Mouse (Mus musculus) adrenal gland (tissue): ENCODE measurements at regions not wholly inside any gene's neighbourhood (a gene's known extent, or its start where the extent isn't known, plus 50 kb on each side); places are given as distances from the start of the nearest gene placed in this dataset.
"Not testable (repeated sequence)": the region's sequence is repeated elsewhere in the genome, so short reads cannot be mapped to it uniquely, and the experiment has no call there.

Experiments used
- intact Hi-C: fragments of 180-260 bp; cut with DNase I; formaldehyde crosslinking; loops from one replicate; pipeline ENCODE4 v1.15.1; 2025

DNA sequence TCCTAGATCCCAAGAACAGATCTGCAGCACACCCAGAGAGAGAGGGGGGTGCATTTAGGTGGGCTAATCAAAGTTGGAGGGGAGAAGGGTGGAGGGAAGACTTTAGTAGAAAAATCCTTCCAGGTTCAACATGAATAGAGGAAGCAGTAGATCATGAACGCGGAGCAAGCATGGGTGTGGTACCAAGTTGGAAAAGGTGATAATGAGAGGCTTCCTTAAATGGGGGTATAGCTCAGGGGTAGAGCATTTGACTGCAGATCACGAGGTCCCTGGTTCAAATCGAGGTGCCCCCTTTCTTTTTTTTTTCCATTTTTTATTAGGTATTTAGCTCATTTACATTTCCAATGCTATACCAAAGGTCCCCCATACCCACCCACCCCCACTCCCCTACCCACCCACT lies 54.0 kb upstream of the Krba1 start:
- intact Hi-C loops = not testable (repeated sequence)

DNA sequence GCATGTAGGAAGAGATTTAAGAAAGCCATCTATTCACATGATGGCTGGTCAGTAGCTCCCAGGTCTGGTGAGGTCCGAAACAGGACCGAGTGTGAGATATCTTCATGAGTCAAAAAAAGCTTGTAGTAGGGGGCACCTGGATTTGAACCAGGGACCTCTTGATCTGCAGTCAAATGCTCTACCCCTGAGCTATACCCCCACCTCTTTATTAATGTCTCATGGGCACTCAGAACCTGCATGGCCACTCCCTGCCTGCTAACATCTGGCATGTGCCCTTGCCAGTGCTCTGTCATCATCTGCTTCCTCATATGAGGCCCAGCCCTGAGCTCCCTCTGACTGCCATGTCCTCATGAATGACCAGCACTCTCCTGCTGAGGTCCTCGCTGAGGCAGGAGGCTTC lies 58.4 kb upstream of the Krba1 start:
- intact Hi-C loops = not testable (repeated sequence)

DNA sequence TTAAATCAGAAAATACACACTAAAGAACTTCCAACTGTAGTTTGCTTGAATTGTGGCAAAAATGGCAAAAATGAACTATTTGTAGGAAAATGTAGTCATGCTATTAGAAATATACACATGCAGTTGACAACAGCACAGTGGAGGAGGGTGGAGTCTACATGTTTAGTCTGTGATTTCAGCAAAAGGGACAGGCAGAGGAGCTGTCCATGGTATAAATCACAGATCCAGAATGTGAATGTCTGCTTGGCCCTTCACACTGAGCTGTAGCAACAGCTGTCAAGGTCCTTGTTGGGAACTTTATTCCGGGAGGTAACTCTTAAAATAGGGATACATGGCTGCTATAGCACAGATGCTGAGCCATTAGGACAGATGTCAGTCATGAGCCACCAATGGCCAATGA lies 107.4 kb upstream of the Krba1 start:
- intact Hi-C loops = no loop called here

DNA sequence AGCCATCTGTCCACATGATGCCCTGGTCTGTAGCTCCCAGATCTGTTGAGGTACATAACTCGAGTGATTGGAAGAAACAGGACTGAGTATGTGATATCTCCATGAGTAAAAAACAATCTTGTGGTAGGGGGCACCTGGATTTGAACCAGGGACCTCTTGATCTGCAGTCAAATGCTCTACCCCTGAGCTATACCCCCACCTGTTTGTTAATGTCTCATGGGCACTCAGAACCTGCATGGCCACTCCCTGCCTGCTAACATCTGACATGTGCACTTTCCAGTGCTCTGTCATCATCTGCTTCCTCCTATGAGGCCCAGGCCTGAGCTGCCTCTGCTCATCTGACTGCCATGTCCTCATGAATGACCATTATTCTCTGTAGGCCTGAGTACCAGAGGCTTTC lies 115.7 kb upstream of the Krba1 start:
- intact Hi-C loops = not testable (repeated sequence)

DNA sequence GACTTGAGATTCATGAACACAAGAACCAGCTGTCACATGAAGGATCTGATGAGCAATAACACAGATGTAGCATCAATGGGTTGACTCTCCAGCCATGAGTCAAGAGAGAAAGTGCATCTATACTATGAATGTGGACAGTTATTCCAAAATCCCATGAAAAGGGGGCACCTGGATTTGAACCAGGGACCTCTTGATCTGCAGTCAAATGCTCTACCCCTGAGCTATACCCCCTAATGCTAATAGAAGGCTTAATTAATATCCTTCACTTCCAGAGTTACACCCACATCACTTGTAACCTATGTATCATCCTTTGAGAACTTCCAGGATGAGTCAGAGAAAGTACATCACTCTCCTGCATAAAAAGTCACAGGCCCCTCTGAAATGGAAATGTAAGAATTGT lies 133.8 kb upstream of the Krba1 start:
- intact Hi-C loops = not testable (repeated sequence)

DNA sequence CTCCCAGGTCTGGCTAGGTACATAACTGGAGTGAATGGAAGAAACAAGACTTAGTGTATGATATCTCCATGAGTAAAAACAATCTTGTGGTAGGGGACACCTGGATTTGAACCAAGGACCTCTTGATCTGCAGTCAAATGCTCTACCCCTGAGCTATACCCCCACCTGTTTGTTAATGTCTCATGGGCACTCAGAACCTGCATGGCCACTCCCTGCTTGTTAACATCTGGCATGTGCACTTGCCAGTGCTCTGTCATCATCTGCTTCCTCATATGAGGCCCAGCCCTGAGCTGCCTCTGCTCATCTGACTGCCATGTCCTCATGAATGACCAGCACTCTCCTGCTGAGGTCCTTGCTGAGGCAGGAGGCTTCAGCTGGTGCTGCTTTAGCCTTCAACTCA lies 142.4 kb upstream of the Krba1 start:
- intact Hi-C loops = not testable (repeated sequence)

DNA sequence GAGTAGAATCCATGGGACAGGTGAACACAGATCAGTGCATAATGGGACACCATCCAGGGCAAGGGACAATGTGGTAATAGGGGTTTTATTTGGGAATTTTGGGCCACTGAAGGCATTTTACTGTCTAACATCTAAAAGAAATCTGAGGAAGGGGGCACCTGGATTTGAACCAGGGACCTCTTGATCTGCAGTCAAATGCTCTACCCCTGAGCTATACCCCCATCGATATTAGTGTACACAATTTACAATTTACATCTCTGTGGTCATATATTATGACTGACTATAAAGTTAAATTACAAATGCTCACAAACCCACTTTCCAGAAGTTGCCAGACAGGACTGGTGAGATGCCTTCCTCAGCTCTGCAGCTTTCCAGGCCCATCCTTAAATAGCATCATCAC lies 143.4 kb upstream of the Krba1 start:
- intact Hi-C loops = no loop called here

DNA sequence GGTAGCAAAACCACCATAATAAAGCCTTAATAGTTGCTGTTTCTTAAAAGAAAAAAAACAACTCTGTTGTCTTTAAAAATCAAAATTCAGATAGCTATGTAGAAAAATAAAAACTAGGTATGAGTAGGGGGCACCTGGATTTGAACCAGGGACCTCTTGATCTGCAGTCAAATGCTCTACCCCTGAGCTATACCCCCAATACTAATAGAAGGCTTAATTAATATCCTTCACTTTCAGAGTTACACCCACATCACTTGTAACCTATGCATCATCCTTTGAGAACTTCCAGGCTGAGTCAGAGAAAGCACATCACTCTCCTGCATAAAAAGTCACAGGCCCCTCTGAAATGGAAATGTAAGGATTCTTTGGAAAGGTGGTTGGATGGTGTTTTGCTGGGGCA lies 151.2 kb upstream of the Krba1 start:
- intact Hi-C loops = not testable (repeated sequence)

DNA sequence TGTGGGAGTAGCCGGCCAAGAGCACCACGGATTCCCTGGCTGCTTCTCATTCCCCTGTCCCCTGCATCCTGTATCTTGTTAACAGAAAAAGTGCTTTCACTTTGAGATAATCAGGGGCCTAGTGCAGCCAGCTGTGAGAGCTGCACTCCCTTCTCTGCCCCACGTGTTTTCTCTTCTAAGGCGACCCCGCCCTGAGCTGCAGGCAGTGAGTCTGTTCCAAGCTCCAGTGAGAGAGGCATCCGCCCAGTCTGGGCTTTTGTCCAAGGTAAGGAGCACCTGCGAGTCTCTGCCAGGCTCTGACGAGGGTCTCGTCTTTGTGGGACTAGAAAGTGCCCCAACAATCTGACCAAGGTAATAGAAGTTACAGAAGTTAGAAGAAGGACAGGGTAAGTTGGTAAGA lies 141.0 kb upstream of the Zfp746 start:
- intact Hi-C loops = no loop called here

DNA sequence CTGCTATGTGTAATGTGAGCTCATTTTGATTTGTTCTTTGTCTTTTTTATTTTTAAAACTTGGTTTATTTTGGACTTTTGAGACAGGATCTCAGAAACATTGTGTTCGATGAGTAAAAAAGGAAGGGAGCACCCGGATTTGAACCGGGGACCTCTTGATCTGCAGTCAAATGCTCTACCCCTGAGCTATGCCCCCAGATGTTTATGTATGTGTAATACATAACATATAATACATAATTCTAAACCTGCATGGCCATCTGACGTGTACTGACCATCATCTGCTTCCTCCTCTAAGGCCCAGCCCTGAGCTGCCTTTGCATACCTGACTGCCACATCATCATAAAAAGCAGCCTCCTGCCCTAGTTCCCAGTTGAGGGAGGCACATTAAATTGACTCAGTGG lies 137.8 kb upstream of the Zfp746 start:
- intact Hi-C loops = no loop called here

DNA sequence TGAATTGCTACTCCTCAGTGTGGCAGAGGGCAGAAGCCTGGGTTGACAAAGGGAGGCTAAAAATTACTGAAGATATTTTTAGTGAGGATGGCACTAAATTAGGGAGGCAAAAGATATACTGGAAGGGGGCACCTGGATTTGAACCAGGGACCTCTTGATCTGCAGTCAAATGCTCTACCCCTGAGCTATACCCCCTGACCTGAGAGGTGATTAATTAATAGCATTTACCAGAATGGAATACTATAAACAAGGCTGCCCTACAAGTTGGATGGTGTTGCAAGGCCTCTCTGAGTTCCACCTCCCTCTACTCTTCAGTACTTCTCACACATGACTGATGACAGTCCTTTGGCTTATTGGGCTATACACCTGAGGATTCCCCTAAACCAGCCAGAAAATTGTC lies 136.6 kb upstream of the Zfp746 start:
- intact Hi-C loops = no loop called here

DNA sequence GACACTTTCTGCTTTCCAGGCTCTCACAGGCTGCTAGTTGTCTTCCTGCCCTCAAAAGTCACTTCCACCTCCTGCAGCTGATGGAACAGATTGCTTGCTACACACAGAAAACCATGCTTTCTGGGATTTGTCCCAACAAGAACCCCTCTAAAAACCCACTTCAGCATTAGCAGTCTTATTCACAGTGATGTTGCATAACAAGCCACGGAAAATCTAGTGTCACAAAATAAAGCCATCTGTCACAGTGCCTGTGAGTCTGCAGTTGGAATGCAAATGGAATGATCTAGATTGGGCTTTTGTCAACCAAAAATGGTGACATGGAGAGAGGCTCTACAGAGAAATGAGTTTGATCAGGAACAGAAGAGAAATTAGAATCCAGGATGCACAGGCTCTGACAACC lies 135.4 kb upstream of the Zfp746 start:
- intact Hi-C loops = not testable (repeated sequence)

DNA sequence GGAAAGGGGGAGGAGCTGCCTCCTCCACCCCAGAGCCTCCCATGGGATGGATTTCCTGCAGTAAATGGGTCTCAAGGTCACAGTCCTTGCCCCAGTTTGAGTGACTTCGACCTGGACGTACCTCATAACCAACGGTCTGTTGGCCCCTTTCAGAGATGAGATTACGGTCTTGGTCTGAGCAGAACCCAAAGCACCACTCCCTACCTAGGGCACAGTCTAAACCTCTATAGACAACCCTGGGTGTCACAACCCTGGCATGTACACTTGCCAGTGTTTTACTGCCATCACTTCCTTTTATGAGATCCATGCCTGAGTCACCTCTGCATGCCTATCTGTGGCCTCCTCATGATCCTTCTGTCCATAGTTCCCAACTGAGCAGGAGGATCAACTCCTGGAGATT lies 128.8 kb upstream of the Zfp746 start:
- intact Hi-C loops = no loop called here

DNA sequence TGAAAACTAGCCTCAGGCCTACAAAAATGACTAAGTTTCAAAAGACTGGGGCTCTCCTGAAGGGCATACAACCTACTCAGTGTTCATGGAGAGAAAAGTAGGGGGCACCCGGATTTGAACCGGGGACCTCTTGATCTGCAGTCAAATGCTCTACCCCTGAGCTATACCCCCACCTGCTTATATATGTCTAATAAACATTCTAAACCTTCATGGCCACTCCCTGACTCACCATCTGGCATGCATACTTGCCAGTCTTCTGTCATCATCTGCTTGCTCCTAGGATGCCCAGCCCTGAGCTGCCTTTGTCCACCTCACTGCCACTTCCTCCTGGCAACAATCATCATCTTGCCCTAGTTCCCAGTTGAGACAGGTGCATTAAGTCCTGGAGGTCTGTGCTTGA lies 123.3 kb upstream of the Zfp746 start:
- intact Hi-C loops = no loop called here

DNA sequence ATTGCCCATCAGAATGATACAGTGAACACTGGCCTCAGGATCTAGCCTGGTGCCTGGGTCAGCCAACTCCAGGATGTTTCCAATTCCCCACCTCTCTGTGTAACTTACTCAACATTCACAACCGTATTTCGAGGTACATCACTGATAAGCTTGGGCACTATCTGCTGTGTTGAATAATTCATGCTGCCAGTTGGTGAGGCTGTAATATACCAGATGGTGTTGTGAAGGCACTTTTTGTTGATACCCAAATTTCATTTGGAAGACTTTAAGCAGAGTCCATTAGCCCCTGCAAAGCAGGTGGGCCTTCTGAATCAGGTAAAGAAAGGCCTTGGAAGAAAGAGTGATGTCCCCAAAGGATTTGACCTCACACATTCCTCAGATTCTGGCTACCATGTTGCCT lies 122.7 kb upstream of the Zfp746 start:
- intact Hi-C loops = no loop called here

DNA sequence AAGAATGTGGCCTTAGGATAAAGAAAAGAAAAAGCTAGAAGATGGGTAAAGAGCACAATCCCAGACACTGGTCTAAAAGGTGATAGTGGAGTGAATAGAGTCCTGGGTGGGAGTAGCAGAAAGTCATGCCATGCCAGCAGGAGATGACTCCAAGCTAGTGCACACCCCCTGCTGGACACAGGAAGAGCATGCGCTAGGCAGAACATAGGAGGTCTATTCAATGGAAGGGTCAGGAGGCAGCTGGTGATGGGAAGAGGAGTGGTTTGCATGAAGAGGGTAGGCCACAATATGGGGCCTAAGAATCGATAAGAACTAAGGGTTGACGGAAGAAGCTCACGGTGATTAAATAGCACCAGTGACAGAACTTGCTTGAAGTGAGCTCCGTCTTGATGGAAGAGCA lies 119.3 kb upstream of the Zfp746 start:
- intact Hi-C loops = no loop called here

DNA sequence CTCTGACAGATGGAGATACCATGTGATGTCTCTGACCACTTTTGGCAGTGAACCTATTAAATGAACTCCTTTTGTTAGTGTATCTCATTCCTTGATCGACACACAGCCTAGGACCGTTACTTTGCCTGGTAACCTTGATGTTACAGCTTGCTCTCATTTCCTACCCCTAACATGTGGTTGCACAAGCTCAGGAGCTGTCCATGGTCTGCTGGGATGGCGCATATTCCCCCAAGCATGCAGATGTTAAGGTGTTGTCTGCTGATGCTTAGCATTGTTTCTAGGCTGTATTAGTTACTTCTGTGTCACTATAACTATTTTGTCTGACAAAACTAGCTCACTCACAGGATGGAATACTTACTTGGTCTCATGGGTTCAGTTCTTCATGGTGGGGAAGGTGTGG lies 113.6 kb upstream of the Zfp746 start:
- intact Hi-C loops = no loop called here

DNA sequence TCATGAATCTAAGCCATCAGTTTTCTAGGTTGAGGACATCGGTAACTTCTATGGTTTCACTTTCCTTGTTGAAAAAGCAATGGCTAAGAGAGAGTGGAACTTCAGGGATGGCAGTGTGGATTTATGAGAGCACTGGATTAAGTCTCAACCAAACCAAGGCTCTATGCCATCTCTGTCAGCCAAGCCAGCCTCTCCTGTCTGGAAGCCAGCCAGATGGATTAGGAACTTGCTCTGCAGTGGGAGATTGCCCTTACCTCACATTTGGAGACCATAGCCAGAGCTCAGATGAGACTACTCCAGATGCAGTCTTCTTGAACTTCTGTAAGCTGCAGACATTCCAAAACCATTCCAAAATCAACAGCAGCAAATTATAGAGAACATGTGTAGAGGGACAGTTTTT lies 112.4 kb upstream of the Zfp746 start:
- intact Hi-C loops = no loop called here

DNA sequence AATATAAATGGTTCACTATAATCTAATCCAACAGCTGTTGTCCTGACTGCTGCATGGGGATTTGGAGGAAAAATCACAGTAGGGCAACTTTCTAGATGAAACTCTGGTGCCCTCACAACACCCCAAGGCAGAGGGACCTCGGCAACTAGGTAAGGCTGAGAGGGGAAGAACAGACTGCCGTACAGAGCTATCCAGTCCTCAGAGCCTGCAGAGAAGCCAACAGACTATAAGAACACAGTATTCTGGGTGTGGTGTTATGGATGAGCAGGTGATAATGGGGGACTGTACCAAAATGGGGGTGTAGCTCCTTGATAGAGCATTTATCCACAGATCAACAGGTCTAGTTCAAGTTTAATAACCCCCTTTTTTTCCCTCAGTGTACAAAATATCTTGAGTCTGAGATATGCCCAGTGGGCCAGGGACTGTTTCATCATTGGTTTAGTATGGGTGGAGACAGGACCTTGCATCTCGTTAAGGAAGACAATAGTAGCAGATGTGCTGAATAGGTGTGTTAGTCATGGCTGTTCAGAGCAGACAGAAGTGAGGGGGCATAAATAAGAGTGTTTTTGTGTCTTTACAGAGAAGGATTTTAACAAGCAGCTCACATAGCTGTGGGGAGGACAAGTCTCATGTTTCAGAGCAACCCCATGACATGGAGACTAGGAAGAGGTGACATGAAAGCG lies 111.4 kb upstream of the Zfp746 start:
- intact Hi-C loops = no loop called here

DNA sequence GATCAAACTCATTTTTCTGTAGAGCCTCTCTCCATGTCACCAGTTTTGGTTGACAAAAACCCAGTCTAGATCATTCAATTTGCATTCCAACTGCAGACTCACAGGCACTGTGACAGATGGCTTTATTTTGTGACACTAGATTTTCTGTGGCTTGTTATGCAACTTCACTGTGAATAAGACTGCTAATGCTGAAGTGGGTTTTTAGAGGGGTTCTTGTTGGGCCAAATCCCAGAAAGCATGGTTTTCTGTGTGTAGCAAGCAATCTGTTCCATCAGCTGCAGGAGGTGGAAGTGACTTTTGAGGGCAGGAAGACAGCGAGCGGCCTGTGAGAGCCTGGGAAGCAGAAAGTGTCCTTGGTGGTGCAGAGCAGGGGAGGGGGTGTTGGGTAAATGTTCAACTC lies 102.0 kb upstream of the Zfp746 start:
- intact Hi-C loops = not testable (repeated sequence)

DNA sequence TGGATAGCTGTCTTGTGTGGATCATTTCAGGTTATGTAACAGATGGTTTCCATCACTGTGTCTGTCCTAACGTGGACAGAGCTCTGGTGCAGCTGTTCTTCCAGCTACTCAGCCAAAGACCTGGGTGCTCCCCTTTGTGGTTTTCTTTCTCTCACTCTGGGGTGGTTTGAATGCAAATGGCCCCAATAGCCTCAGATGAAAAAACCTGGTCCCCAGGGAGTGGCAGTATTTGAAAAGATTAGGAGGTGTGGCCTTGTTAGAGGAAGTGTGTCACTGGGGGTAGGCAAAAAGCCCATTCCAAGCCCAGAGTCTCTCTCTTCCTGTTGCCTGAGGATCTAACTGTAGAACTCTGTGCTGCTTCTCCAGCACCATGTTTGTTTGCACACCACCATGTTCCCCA lies 98.9 kb upstream of the Zfp746 start:
- intact Hi-C loops = no loop called here

DNA sequence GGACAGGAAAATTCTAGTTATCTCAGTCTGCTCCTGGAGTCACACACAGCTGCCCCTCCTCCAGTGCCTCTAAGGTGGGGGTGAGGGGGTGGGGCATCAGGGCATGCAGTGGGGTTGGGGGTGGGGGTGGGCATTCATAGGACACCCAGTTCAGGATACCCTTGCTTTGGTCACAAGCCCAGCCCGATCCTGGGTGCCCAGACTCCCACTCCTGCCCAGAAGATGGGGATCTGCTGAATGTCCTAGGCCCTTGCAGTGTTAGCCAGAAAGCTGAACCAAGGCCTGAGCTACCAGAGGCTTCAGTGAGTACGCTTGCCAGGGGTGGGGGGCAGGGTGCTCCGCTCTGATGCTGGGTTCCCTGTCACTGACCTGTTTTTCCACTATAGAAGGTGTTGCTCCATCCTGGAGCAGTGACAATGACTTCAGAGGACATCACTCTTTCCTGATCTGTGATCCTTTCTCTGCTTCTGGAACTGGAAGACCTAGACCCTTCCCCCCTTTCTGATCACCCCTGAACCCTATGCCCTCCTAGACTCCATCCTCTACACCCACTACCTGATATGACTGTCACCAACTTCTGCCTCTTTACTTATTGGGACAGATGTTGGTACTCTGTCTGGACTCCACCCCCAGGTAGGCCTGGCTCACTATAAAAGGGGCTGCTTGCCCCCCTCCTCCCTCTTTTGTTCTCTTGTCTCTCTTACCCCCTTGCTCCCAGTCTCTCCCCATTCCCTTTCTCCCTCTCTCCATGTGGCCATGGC lies 92.1 kb upstream of the Zfp746 start:
- intact Hi-C loops = loop anchor here (10.0 kb wide), 3 partner anchors 216 to 586 kb away; partner anchors contain the start of genes Atp6v0e2 and Krba1

DNA sequence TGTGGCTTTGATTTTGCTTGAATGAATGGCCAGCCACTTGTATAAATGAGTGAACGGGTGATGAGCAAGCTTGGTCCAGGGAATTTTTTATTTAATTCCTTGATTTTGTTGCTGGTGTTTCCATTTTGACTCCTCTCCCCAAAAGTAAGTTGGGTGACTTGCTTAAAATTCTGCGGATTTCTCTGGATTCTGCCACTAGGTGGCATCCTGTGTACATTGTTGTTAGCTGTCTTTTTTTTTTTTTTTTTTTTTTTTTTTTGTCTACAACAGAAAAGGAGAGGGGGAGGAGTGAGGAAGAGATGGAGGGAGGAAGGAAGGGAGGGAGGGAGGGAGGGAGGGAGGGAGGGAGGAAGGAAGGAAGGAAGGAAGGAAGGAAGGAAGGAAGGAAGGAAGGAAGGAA lies 91.5 kb upstream of the Zfp746 start:
- intact Hi-C loops = loop anchor here (2.0 to 10.0 kb wide), 4 partner anchors 217 to 587 kb away; partner anchors contain the start of genes Atp6v0e2 and Krba1
